Mouse (Mus musculus) adrenal gland, adult (tissue): ENCODE measurements around the gene Phf23.

Source experiments
- DNase-seq, 2 experiments: peaks; one replicate each; pipeline ENCODE4 v3.0.0; 2022 to 2023; ENCODE audit warnings: low spot score in 1 of 2; ENCODE audit not compliant: inconsistent age in 2 of 2

Gene Phf23

GRCm38 (mm10) chr11:69970222-69970621, 25.4 kb upstream of the Phf23 start:
- DNase-seq, result no peak

GRCm38 (mm10) chr11:69970775-69971174, 24.8 kb upstream of the Phf23 start:
- DNase-seq, result peak in 1 of 2 experiments; percentile 18

- peak in 1 of 2 experiments; percentile 72 for DNase-seq
These were observed 20.7 kb upstream of the Phf23 start for GRCm38 (mm10) chr11:69974907-69975306.

GRCm38 (mm10) chr11:69976271-69976670, 19.3 kb upstream of the Phf23 start:
- peak in 1 of 2 experiments; percentile 80 for DNase-seq

GRCm38 (mm10) chr11:69979827-69980195, 15.8 kb upstream of the Phf23 start:
- no peak for DNase-seq

- peak; percentile 99 to 100 for DNase-seq
These were observed 15.1 kb upstream of the Phf23 start for GRCm38 (mm10) chr11:69980196-69981140.

- peak in 1 of 2 experiments; percentile 79 for DNase-seq
These were observed 14.3 kb upstream of the Phf23 start, which contains the start of gene Ctdnep1 for GRCm38 (mm10) chr11:69981141-69981762. Gene Ctdnep1, plus strand, starts transcription at chr11:69981156.

- DNase-seq, result peak in 1 of 2 experiments; percentile 56
These were observed 13.4 kb upstream of the Phf23 start, which contains the start of gene Elp5 for GRCm38 (mm10) chr11:69982225-69982624. Gene Elp5, minus strand, starts transcription at chr11:69982517.

GRCm38 (mm10) chr11:69982877-69983276, 12.7 kb upstream of the Phf23 start:
- peak in 1 of 2 experiments; percentile 54 for DNase-seq

GRCm38 (mm10) chr11:69983377-69983776, 12.2 kb upstream of the Phf23 start:
- no peak for DNase-seq

GRCm38 (mm10) chr11:69984431-69984830, 11.1 kb upstream of the Phf23 start:
- no peak for DNase-seq

GRCm38 (mm10) chr11:69989949-69990348, 5.6 kb upstream of the Phf23 start:
- DNase-seq, result peak in 1 of 2 experiments; percentile 54

- peak; percentile 96 to 99 for DNase-seq
These were observed 4.5 kb upstream of the Phf23 start, which contains the start of gene Gabarap for GRCm38 (mm10) chr11:69990850-69991691. Gene Gabarap, plus strand, starts transcription at chr11:69991143.

- DNase-seq, result no peak
These were observed 3.9 kb upstream of the Phf23 start for GRCm38 (mm10) chr11:69991711-69992110.

GRCm38 (mm10) chr11:69992396-69992795, 3.2 kb upstream of the Phf23 start:
- DNase-seq, result peak in 1 of 2 experiments; percentile 73

GRCm38 (mm10) chr11:69992932-69993331, 2.6 kb upstream of the Phf23 start:
- no peak for DNase-seq

GRCm38 (mm10) chr11:69994401-69995090, 1.0 kb upstream of the Phf23 start:
- peak in 1 of 2 experiments; percentile 54 for DNase-seq

- DNase-seq, result peak; percentile 69 to 86
These were observed 834 bp downstream of the Phf23 start for GRCm38 (mm10) chr11:69996161-69997061.

GRCm38 (mm10) chr11:69997070-69997509, 1.5 kb downstream of the Phf23 start:
- DNase-seq, result peak; percentile 92 to 96
